Mouse (Mus musculus) heart, adult 10 weeks (tissue): ENCODE measurements around the gene Pramel3. TPM values are rescaled to one million over a fixed set of nuclear protein-coding genes. Genes with fewer than 3 reads are reported as not detected.

Experiments used
- polyA plus RNA-seq: library from polyadenylated mRNA; stranded (reverse); fragments of 350-450 nt; fragmentation: Illumina TruSeq; extraction: RNeasy Lipid Tissue Mini Kit (QIAGEN cat#74804); gene quantifications from one replicate; pipeline ENCODE4 v1.2.3, GENCODE M21; 2014; ENCODE audit warnings: low read depth, low replicate concordance

The Pramel3 gene
- not detected for polyA plus RNA-seq

GRCm38 (mm10) chrX:135302007-135302406, at the start of gene Pramel3:
Pramel3 (plus strand) TSS chrX:135302307.

Other genes with a start within 250 kb of the Pramel3 start
- not detected for gene Gm15023, start 124.7 kb upstream of the Pramel3 start, polyA plus RNA-seq
- gene Tceal6, start 91.6 kb upstream of the Pramel3 start, polyA plus RNA-seq: not detected
- not detected for gene Gm5128, start 71.0 kb downstream of the Pramel3 start, polyA plus RNA-seq
- not detected for gene Gm7903, start 131.5 kb downstream of the Pramel3 start, polyA plus RNA-seq
- not detected for gene AV320801, start 192.3 kb downstream of the Pramel3 start, polyA plus RNA-seq